Mouse (Mus musculus): ENCODE results near the gene Dennd1c. TPM values are rescaled to one million over a fixed set of nuclear protein-coding genes. Genes with fewer than 3 reads are reported as not detected.

Dennd1c gene
- polyA plus RNA-seq, 1 experiment from 2014 or later: 6.0 TPM

- Histone ChIP-seq H3K27ac (no peak within 1 kb of the TSS), H3K9me3 (replicated peaks) (no peaks in the 10 kb centered on the region), H3K4me1 (peaks cover 15% of the 10 kb centered on the region), H3K36me3 (no peaks in the 10 kb centered on the region), H3K4me3 (replicated peaks) (peak within 1 kb of the TSS; percentile 40), H3K4me2 (peak within 1 kb of the TSS; percentile 61), H3K27me3 (peaks cover 11% of the 10 kb centered on the region; the same call in 1 of the 2 replicates), H3K9ac (peak within 1 kb of the TSS; percentile 21; the same call in 1 of the 2 replicates)
- peak; percentile 67 for ATAC-seq (replicated peaks; ENCODE audit: low FRiP score)
- under 1% methylated on average over 31 of the region's 31 CpGs for WGBS
Observed at GRCm38 (mm10) chr17:57087049-57087832, 8.9 kb upstream of the Dennd1c start, which contains the start of gene Tubb4a. Gene Tubb4a (minus strand): TSS chr17:57087782.

DNA sequence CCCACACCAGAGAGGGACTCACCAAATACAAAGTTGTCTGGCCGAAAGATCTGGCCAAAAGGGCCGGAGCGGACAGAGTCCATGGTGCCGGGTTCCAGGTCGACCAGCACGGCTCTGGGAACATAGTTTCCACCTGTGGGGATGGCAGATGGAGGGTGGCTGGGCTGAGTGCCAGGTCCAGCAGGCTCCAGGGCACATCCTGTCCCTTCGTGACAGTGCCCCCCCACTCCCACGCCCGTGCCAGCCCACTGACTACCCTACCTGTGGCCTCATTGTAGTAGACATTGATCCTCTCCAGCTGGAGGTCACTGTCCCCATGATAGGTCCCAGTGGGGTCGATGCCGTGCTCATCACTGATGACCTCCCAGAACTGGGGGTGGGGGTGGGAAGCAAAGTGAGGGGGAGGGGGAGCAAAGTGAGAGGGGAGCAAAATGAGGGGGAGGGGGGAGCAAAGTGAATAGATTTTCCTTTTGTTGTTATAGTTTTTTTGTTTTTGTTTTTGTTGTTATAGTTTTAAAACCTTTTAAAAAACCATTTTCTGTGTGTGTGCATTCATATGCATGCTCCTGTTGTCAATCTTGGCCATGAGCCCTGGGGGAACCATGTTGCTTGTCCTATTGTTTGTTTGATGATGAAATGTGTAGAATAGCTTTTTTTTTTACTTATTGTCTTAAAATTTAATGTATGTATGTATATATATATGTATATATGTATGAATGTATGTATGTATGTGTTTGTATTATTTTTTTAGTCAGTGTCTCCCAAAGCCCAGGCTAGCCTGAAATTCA, 7.8 kb upstream of the Dennd1c start:
- Histone ChIP-seq H3K27me3 (peaks cover 11% of the 10 kb centered on the region; the same call in 1 of the 2 replicates), H3K9ac (no peak overlapping the region), H3K36me3 (no peaks in the 10 kb centered on the region), H3K9me3 (replicated peaks) (no peaks in the 10 kb centered on the region), H3K4me1 (peaks cover 15% of the 10 kb centered on the region), H3K4me3 (replicated peaks) (no peak overlapping the region), H3K4me2 (no peak overlapping the region), H3K27ac (no peak overlapping the region)
- WGBS: 85% methylated on average over 11 of the region's 11 CpGs
- ATAC-seq (replicated peaks; ENCODE audit: low FRiP score): no peak

- no peak for ATAC-seq (replicated peaks; ENCODE audit: low FRiP score)
- Histone ChIP-seq H3K9ac (no peak overlapping the region), H3K4me3 (replicated peaks) (no peak overlapping the region), H3K4me1 (peaks cover 12% of the 10 kb centered on the region), H3K27ac (no peak overlapping the region), H3K27me3 (no peaks in the 10 kb centered on the region), H3K9me3 (replicated peaks) (no peaks in the 10 kb centered on the region), H3K4me2 (no peak overlapping the region), H3K36me3 (no peaks in the 10 kb centered on the region)
- 82% methylated on average over 5 of the region's 5 CpGs for WGBS
Observed at GRCm38 (mm10) chr17:57082481-57082880, 4.2 kb upstream of the Dennd1c start.

- H3K36me3 ChIP-seq: no peaks in the 10 kb centered on the region
- no peak overlapping the region for H3K27ac ChIP-seq
- no peak overlapping the region for H3K9ac ChIP-seq
- no peak overlapping the region for H3K4me3 ChIP-seq (replicated peaks)
- no peak for ATAC-seq (replicated peaks; ENCODE audit: low FRiP score)
- no peaks in the 10 kb centered on the region for H3K9me3 ChIP-seq (replicated peaks)
- H3K4me1 ChIP-seq: peaks cover 3% of the 10 kb centered on the region; the same call in 1 of the 2 replicates
- 94% methylated on average over 31 of the region's 31 CpGs for WGBS
- H3K4me2 ChIP-seq: no peak overlapping the region
- H3K27me3 ChIP-seq: no peaks in the 10 kb centered on the region
Observed at GRCm38 (mm10) chr17:57081234-57081842, 3.0 kb upstream of the Dennd1c start.

DNA sequence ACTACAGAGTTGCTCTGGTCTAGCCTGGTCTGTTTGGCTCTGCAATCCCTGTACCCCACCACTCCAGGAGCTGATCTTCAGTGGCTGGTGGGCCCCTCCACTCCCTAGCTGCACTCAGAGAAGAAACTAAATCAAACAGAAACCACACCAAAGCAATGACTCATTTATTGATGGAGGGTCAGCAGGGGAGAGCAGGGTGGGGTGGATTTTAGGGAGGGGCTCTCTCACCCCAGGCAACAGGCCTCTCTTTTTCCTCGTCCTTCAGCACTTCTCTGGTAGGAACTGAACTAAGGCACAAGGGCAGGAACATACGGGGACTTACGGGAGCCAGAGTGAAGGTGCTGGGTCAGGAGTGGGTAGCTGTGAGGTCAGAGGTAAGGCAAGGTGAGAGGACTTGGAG, 1.6 kb upstream of the Dennd1c start:
- no peaks in the 10 kb centered on the region for H3K27me3 ChIP-seq
- H3K9ac ChIP-seq: no peak overlapping the region
- no peak overlapping the region for H3K4me2 ChIP-seq
- H3K9me3 ChIP-seq (replicated peaks): no peaks in the 10 kb centered on the region
- no peak overlapping the region for H3K4me3 ChIP-seq (replicated peaks)
- 70% methylated on average over 3 of the region's 3 CpGs for WGBS
- H3K27ac ChIP-seq: no peak overlapping the region
- H3K4me1 ChIP-seq: peaks cover 3% of the 10 kb centered on the region; the same call in 1 of the 2 replicates
- H3K36me3 ChIP-seq: no peaks in the 10 kb centered on the region
- no peak for ATAC-seq (replicated peaks; ENCODE audit: low FRiP score)

- no peak for ATAC-seq (replicated peaks; ENCODE audit: low FRiP score)
- WGBS: 66% methylated on average over 3 of the region's 3 CpGs
- H3K36me3 ChIP-seq: no peaks in the 10 kb centered on the region
- no peak overlapping the region for H3K4me3 ChIP-seq (replicated peaks)
- no peaks in the 10 kb centered on the region for H3K9me3 ChIP-seq (replicated peaks)
- H3K27me3 ChIP-seq: no peaks in the 10 kb centered on the region
- H3K9ac ChIP-seq: no peak overlapping the region
- H3K4me1 ChIP-seq: peaks cover 3% of the 10 kb centered on the region; the same call in 1 of the 2 replicates
- H3K4me2 ChIP-seq: no peak overlapping the region
- H3K27ac ChIP-seq: no peak overlapping the region
Observed at GRCm38 (mm10) chr17:57076916-57077315, 1.4 kb downstream of the Dennd1c start.

DNA sequence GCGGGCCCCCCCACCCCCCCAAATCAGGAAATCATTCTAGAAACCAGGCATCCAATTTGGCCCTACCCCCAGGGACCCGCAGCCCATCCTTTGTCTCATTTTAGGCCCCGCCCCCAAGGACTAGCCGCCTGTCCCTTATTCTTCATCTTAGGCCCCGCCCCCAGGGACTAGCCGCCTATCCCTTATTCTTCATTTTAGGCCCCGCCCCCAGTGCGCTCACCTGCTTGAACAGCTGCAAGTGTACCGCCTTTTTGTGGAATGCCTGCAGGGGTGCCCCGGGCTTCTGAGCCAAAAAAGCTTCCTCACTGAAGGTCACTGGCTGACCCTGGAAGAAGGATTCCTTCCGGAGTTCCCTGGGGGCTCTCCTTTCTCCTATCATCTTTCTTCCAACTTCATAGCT, 7.6 kb downstream of the Dennd1c start:
- 7% methylated on average over 11 of the region's 11 CpGs for WGBS
- Histone ChIP-seq H3K9ac (no peak overlapping the region), H3K4me2 (peak overlapping the region; percentile 51), H3K9me3 (replicated peaks) (no peaks in the 10 kb centered on the region), H3K27ac (no peak overlapping the region), H3K36me3 (0 out of 2 replicates have a peak, but pooled peaks cover 4% of the 10 kb centered on the region), H3K4me1 (0 out of 2 replicates have a peak, but pooled peaks cover 4% of the 10 kb centered on the region), H3K27me3 (no peaks in the 10 kb centered on the region), H3K4me3 (replicated peaks) (peak overlapping the region; percentile 26)
- ATAC-seq (replicated peaks; ENCODE audit: low FRiP score): peak; percentile 80

DNA sequence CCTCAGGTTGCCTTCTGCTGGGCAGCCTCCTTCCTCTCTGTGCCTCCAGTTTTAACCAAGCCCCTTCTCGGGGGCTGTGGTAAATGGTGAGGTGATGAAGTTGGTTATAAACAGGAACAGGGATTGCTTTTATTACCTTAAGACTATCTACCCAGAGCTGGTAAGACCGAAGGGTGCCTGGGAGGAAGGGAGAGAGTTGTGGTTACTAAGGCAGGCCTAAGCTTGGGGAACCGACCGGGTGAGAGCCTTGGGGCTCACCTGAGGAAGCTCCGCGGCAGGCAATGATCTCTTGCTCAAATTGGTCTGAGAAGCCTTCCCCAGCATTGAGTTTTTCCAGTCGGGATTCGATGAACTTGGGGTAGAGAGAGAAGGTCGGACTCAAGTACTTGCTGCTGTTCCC, 8.0 kb downstream of the Dennd1c start:
- H3K27ac ChIP-seq: 0 out of 2 replicates have a peak overlapping the region, but pooled peaks have one; percentile 3

GRCm38 (mm10) chr17:57066908-57067307, 11.4 kb downstream of the Dennd1c start:
- Histone ChIP-seq H3K9me3 (replicated peaks) (no peaks in the 10 kb centered on the region), H3K9ac (no peak overlapping the region), H3K27ac (no peak overlapping the region), H3K36me3 (0 out of 2 replicates have a peak, but pooled peaks cover 4% of the 10 kb centered on the region), H3K4me3 (replicated peaks) (no peak overlapping the region), H3K4me1 (peaks cover 12% of the 10 kb centered on the region; the same call in 1 of the 2 replicates), H3K27me3 (peaks cover 21% of the 10 kb centered on the region), H3K4me2 (no peak overlapping the region)
- 66% methylated on average over 5 of the region's 5 CpGs for WGBS
- ATAC-seq (replicated peaks; ENCODE audit: low FRiP score): no peak

More for the DNA sequence above, 8.0 kb downstream of the Dennd1c start:
- no peak for ATAC-seq (replicated peaks; ENCODE audit: low FRiP score)
- Histone ChIP-seq H3K36me3 (0 out of 2 replicates have a peak, but pooled peaks cover 4% of the 10 kb centered on the region), H3K4me1 (0 out of 2 replicates have a peak, but pooled peaks cover 4% of the 10 kb centered on the region), H3K9me3 (replicated peaks) (no peaks in the 10 kb centered on the region), H3K4me3 (replicated peaks) (peak overlapping the region; percentile 26), H3K9ac (no peak overlapping the region), H3K27me3 (no peaks in the 10 kb centered on the region), H3K4me2 (peak overlapping the region; percentile 51)
- 6% methylated on average over 9 of the region's 9 CpGs for WGBS

- peak overlapping the region; percentile 60 for H3K4me2 ChIP-seq
- H3K4me1 ChIP-seq: peaks cover 37% of the 10 kb centered on the region
- WGBS: 6% methylated on average over 8 of the region's 8 CpGs
- peak overlapping the region; percentile 91 for H3K27ac ChIP-seq
- peaks cover 33% of the 10 kb centered on the region for H3K27me3 ChIP-seq
- H3K9me3 ChIP-seq (replicated peaks): no peaks in the 10 kb centered on the region
- peak overlapping the region; percentile 53 for H3K4me3 ChIP-seq (replicated peaks)
- ATAC-seq (replicated peaks; ENCODE audit: low FRiP score): no peak
- H3K9ac ChIP-seq: peak overlapping the region; percentile 50
- 0 out of 2 replicates have a peak, but pooled peaks cover 4% of the 10 kb centered on the region for H3K36me3 ChIP-seq
Observed at GRCm38 (mm10) chr17:57063031-57063430, 15.3 kb downstream of the Dennd1c start.

GRCm38 (mm10) chr17:57062548-57062947, 15.8 kb downstream of the Dennd1c start:
- H3K4me2 ChIP-seq: peak overlapping the region; percentile 60
- peak overlapping the region; percentile 91 for H3K27ac ChIP-seq
- peak overlapping the region; percentile 53 for H3K4me3 ChIP-seq (replicated peaks)
- WGBS: under 1% methylated on average over 22 of the region's 22 CpGs
- H3K27me3 ChIP-seq: peaks cover 33% of the 10 kb centered on the region
- H3K9ac ChIP-seq: peak overlapping the region; percentile 50
- no peaks in the 10 kb centered on the region for H3K9me3 ChIP-seq (replicated peaks)
- H3K4me1 ChIP-seq: peaks cover 37% of the 10 kb centered on the region
- H3K36me3 ChIP-seq: 0 out of 2 replicates have a peak, but pooled peaks cover 4% of the 10 kb centered on the region
- no peak for ATAC-seq (replicated peaks; ENCODE audit: low FRiP score)
